Mouse (Mus musculus) heart, adult 2 months (tissue): ENCODE results near the gene Il12rb2. TPM values are rescaled to one million over a fixed set of nuclear protein-coding genes. Genes with fewer than 3 reads are reported as not detected.

Experiments used
- DNase-seq, 2 experiments: peaks; one replicate each; pipeline ENCODE4 v3.0.0; 2021
- H3K27ac ChIP-seq: fragments of 200-600 bp; 2 replicates; pipeline ENCODE4 v1.8.1; 2022
- H3K27me3 ChIP-seq: fragments of 200-500 bp; 2 replicates; pipeline ENCODE4 v1.6.1; 2012; ENCODE audit warnings: mild to moderate bottlenecking, low read length, inconsistent platforms, mixed read lengths; ENCODE audit not compliant: control insufficient read depth, insufficient read depth
- H3K36me3 ChIP-seq: fragments of 200-500 bp; 2 replicates; pipeline ENCODE4 v1.6.1; 2012; ENCODE audit warnings: low read length, inconsistent platforms; ENCODE audit not compliant: control insufficient read depth, insufficient read depth
- H3K4me1 ChIP-seq: fragments of 200-500 bp; 2 replicates; pipeline ENCODE4 v1.6.1; 2011; ENCODE audit warnings: low read length; ENCODE audit not compliant: control insufficient read depth, insufficient read depth
- H3K4me3 ChIP-seq: fragments of 200-600 bp; 2 replicates; pipeline ENCODE4 v1.8.1; 2022
- H3K79me2 ChIP-seq: fragments of 200-500 bp; replicated peaks from 2 replicates; pipeline ENCODE4 v1.6.1; 2012; ENCODE audit warnings: mild to moderate bottlenecking, inconsistent platforms, low read length, moderate library complexity, mixed read lengths; ENCODE audit not compliant: control insufficient read depth, insufficient read depth
- H3K9ac ChIP-seq: fragments of 200-500 bp; 2 replicates; pipeline ENCODE4 v1.6.1; 2012; ENCODE audit warnings: low read depth, mild to moderate bottlenecking, control low read depth, inconsistent platforms, low read length, mixed read lengths
- CTCF ChIP-seq: fragments of 200-600 bp; IDR thresholded peaks from 2 replicates; pipeline ENCODE4 v1.8.1; 2022; ENCODE audit warnings: antibody characterized with exemption, mild to moderate bottlenecking, moderate library complexity
- EP300 ChIP-seq: fragments of 200-500 bp; IDR thresholded peaks from 2 replicates; pipeline ENCODE4 v1.6.1; 2011; ENCODE audit warnings: low read depth, low read length, control low read depth; ENCODE audit not compliant: insufficient read depth
- POLR2A ChIP-seq: fragments of 200-500 bp; IDR thresholded peaks from 2 replicates; pipeline ENCODE4 v1.6.1; 2011; ENCODE audit warnings: mild to moderate bottlenecking, low read depth, low read length, control low read depth; ENCODE audit not compliant: insufficient read depth
- WGBS: fragments of 180-500 bp; shearing (Covaris S2); methylation state at CpG from one replicate; pipeline ENCODE4 v1.1.7; 2018; 5-methylcytosine and 5-hydroxymethylcytosine counted together
- intact Hi-C: fragments of 180-260 bp; cut with DNase I; formaldehyde crosslinking; loops from one replicate; pipeline ENCODE4 v1.15.1; 2025
- polyA plus RNA-seq: library from polyadenylated mRNA; depleted of rRNA; stranded (reverse); fragments of >200 nt; gene quantifications from 2 replicates; pipeline ENCODE4 v1.2.3, GENCODE M21; 2012
- total RNA-seq, 2 experiments: library from RNA; stranded (reverse); gene quantifications; 2 replicates each; pipeline ENCODE4 v1.2.3; 2021

The Il12rb2 gene
- total and polyA plus RNA-seq, 3 experiments: 0.18 to 0.20 TPM; not detected in 1

DNA sequence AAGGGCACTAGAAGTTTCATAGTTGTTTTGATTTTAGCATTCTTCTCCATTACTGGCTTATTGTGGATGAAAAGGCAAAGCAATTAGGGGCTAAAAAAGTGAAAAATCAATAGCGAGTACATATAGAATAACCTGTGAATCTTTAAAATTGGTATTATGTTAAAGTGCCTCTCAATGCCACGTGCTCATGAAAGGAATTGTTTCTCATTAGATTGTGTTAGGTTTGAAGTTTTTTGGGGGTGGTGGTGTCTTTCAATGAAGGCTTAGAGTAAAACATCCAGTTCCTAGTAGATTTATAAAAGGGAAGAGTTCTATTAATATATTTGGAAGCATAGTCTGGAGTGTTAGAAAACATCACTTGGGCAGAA, 107.8 kb downstream of the Il12rb2 start:
- Histone ChIP-seq H3K9ac (peak overlapping the region; percentile 79), H3K79me2 (peaks cover 2% of the 10 kb centered on the region; the same call in 1 of the 2 replicates), H3K27ac (peak overlapping the region; percentile 91), H3K4me3 (peak overlapping the region; percentile 75), H3K27me3 (no peaks in the 10 kb centered on the region), H3K36me3 (peaks cover 24% of the 10 kb centered on the region), H3K4me1 (peaks cover 7% of the 10 kb centered on the region)
- intact Hi-C loops: loop anchor here (5.0 to 10.0 kb wide), 3 partner anchors 233 to 371 kb away; partner anchors contain the start of genes Gadd45a and Gng12
- DNase-seq: no peak
- 1% methylated on average over 2 of the region's 2 CpGs for WGBS
- TF ChIP-seq POLR2A (no peak), EP300 (no peak), CTCF (no peak)

DNA sequence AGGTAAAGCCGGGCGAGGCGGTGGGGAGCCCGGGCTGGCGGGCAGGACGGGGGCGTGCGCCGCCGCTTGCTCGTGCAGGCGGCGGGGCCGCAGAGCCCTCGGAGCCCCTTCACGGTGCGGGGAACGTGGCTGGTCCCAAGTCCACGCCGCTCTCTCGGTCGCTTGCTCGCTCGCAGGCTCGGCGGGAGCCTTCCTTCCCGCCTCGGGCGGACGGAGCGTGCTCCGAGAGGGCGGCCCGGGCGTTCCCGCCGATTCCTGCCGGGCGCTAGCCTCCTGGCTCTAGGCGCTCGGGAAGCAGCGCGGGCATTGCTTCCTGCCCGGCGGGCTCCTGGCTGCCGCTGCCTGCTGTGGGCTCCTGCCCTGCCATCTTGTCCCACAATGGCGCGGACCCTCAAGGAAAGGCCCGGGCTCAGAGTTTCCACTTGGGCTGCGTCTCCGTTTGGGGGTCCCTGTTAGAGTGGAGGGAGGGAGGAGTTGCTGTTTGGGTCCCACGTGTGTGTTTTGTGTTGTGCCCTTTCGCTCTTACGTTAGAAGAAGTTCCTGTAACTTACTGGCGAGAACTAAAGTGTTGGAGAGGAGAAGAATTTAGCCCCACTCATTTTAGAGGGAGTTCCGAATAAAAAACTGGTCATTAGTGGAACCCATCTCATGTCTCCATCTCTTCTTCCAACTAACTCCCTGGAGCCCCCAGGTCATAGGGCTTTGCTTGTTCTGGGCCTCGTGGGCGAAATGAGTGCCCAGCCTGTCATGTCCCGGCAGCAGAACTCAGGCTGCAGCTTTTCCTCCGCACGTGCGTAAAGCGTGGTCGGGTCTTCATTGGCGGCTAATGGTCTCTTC, 108.4 kb downstream of the Il12rb2 start:
- peaks cover 7% of the 10 kb centered on the region for H3K4me1 ChIP-seq
- peak overlapping the region; percentile 79 for H3K9ac ChIP-seq
- DNase-seq: peak; percentile 34 to 68
- intact Hi-C loops: loop anchor here (2.0 to 10.0 kb wide), 6 partner anchors 39 to 733 kb away; partner anchors contain the start of genes Gadd45a, Gng12 and Mad2l1
- no peak for TF ChIP-seq CTCF
- TF ChIP-seq EP300: no peak
- no peak for TF ChIP-seq POLR2A
- WGBS: under 1% methylated on average over 65 of the region's 65 CpGs
- no peaks in the 10 kb centered on the region for H3K27me3 ChIP-seq
- H3K4me3 ChIP-seq: peak overlapping the region; percentile 75
- peaks cover 2% of the 10 kb centered on the region; the same call in 1 of the 2 replicates for H3K79me2 ChIP-seq
- peak overlapping the region; percentile 91 for H3K27ac ChIP-seq
- peaks cover 20% of the 10 kb centered on the region for H3K36me3 ChIP-seq

DNA sequence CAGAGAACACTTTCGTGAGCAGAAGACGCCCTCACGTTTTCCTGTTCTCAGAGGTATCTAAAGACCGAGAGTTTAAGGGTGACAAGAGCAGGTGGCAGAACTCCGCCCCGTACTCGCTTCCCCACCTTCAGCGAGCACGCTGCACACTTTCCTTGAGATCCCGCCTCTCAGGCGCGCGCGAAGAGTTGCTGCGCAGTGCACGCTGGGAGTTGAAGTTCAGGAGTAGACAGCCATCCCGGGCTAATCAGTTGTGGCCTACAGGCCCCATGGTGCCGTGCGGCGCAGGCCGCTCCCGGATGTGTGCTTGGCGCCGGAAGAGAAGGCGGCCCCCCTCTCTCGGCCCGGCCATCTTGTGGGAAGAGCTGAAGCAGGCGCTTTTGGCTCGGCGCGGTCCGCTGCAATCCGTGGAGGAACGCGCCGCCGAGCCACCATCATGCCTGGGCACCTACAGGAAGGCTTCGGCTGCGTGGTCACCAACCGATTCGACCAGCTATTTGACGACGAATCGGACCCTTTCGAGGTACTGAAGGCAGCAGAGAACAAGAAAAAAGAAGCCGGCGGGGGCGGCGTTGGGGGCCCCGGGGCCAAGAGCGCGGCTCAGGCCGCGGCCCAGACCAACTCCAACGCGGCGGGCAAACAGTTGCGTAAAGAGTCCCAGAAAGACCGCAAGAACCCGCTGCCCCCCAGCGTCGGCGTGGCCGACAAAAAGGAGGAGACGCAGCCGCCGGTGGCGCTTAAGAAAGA, 109.2 kb downstream of the Il12rb2 start:
- WGBS: under 1% methylated on average over 68 of the region's 68 CpGs
- peak overlapping the region; percentile 79 for H3K9ac ChIP-seq
- TF ChIP-seq POLR2A (peak; percentile 88), EP300 (peak; percentile 54; the same call in 1 of the 2 replicates), CTCF (no peak)
- peak overlapping the region; percentile 75 for H3K4me3 ChIP-seq
- DNase-seq: peak; percentile 93 to 98
- intact Hi-C loops: loop anchor here (2.0 to 10.0 kb wide), 6 partner anchors 38 to 732 kb away; partner anchors contain the start of genes Gadd45a, Gng12 and Mad2l1
- H3K27ac ChIP-seq: peak overlapping the region; percentile 91
- H3K36me3 ChIP-seq: peaks cover 18% of the 10 kb centered on the region
- H3K4me1 ChIP-seq: peaks cover 7% of the 10 kb centered on the region
- peaks cover 2% of the 10 kb centered on the region; the same call in 1 of the 2 replicates for H3K79me2 ChIP-seq
- H3K27me3 ChIP-seq: no peaks in the 10 kb centered on the region

DNA sequence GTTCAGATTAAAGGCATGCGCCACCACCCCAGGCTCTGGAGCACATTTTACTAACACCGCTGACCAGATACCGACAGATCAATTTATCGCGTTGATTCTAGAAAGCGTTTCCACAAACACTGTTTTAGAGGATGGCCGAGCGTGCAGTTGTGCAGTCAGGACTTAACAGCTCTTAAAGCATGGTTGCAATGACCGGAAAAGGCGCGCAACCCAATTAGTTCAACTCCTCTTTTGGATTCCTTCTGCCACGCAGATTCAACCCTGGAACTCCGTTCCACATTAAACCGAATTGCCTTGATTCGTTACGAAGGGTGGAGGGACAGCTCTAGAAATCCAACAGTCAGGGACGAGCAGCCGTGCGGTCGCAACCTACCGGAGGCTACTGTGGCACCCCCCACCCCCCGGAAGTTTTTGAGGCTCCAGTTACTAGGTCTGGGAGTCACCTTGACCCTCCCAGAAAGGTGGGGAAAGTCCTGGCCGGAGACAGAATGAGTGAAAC, 109.8 kb downstream of the Il12rb2 start:
- Histone ChIP-seq H3K9ac (peak overlapping the region; percentile 43), H3K4me3 (peak overlapping the region; percentile 75), H3K27ac (peak overlapping the region; percentile 88), H3K79me2 (peaks cover 2% of the 10 kb centered on the region; the same call in 1 of the 2 replicates), H3K27me3 (no peaks in the 10 kb centered on the region), H3K4me1 (peaks cover 7% of the 10 kb centered on the region), H3K36me3 (peaks cover 13% of the 10 kb centered on the region)
- intact Hi-C loops: loop anchor here (2.0 to 10.0 kb wide), 6 partner anchors 37 to 731 kb away; partner anchors contain the start of genes Gadd45a, Gng12 and Mad2l1
- TF ChIP-seq CTCF: no peak
- no peak for TF ChIP-seq POLR2A
- TF ChIP-seq EP300: no peak
- no peak for DNase-seq
- under 1% methylated on average over 23 of the region's 23 CpGs for WGBS

- H3K9ac ChIP-seq: no peak overlapping the region
These were observed 111.1 kb downstream of the Il12rb2 start for GRCm38 (mm10) chr6:67264935-67265334.

More at GRCm38 (mm10) chr6:67264935-67265334, 111.1 kb downstream of the Il12rb2 start:
- no peak for DNase-seq
- H3K79me2 ChIP-seq: peaks cover 2% of the 10 kb centered on the region; the same call in 1 of the 2 replicates
- intact Hi-C loops: loop anchor here (5.0 to 10.0 kb wide), 3 partner anchors 230 to 368 kb away; partner anchors contain the start of genes Gadd45a and Gng12
- H3K4me3 ChIP-seq: no peak overlapping the region
- no peak for TF ChIP-seq EP300
- H3K27me3 ChIP-seq: no peaks in the 10 kb centered on the region
- WGBS: 74% methylated on average over 7 of the region's 7 CpGs
- peaks cover 5% of the 10 kb centered on the region; the same call in 1 of the 2 replicates for H3K4me1 ChIP-seq
- peaks cover 9% of the 10 kb centered on the region for H3K36me3 ChIP-seq
- no peak overlapping the region for H3K27ac ChIP-seq
